Mouse (Mus musculus): Measurements from ENCODE around the gene Ube2r2. TPM values are rescaled to one million over a fixed set of nuclear protein-coding genes. Genes with fewer than 3 reads are reported as not detected.

The Ube2r2 gene
- polyA plus RNA-seq, 1 experiment: 130 TPM

GRCm38 (mm10) chr4:41202135-41202534 is 66.6 kb downstream of the Ube2r2 start:
- H3K27me3 ChIP-seq (ENCODE audit: control insufficient read depth, insufficient read depth, low read length, poor library complexity, severe bottlenecking): no peaks in the 10 kb centered on the region
- H3K9me3 ChIP-seq (replicated peaks; ENCODE audit: control insufficient read depth, insufficient read depth, low read length, poor library complexity, severe bottlenecking): no peaks in the 10 kb centered on the region
- no peak overlapping the region for H3K27ac ChIP-seq (ENCODE audit: insufficient read depth, low read length)
- H3K36me3 ChIP-seq (ENCODE audit: control insufficient read depth, insufficient read depth, low read length, poor library complexity, severe bottlenecking): peaks cover 82% of the 10 kb centered on the region
- H3K4me3 ChIP-seq (ENCODE audit: low read depth, low read length): no peak overlapping the region
- H3K9ac ChIP-seq (ENCODE audit: low read depth, poor library complexity, severe bottlenecking): no peak overlapping the region
- H3K4me1 ChIP-seq (ENCODE audit: control insufficient read depth, insufficient read depth, low read length): peaks cover 1% of the 10 kb centered on the region
- TF ChIP-seq POLR2A (IDR thresholded peaks at IDR 0.05; ENCODE audit: insufficient read depth, low read length) (no peak), EP300 (IDR thresholded peaks at IDR 0.05; ENCODE audit: insufficient read depth, low read depth, low read length) (no peak), CTCF (IDR thresholded peaks at IDR 0.05; ENCODE audit: low read depth, low read length) (no peak)

DNA sequence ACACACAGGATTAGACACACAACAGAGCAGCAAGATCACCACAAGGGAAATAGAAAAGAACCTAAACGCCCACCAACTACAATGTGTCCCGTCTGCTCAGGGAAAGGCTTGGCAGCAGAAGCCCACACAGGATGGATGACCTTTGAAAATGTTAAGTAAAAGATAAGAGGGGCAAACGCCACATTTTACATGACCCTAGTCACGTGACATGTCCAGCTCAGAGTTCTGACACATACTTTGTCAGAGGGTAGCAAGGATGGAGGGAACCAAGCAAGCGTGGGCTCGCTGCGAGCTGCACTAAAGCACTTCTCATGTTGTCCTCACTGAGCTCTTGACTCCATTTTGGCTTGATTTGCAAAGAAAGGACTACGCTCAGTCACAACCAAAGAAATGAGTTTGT is 70.2 kb downstream of the Ube2r2 start:
- peaks cover 87% of the 10 kb centered on the region for H3K36me3 ChIP-seq (ENCODE audit: control insufficient read depth, insufficient read depth, low read length, poor library complexity, severe bottlenecking)
- no peaks in the 10 kb centered on the region for H3K27me3 ChIP-seq (ENCODE audit: control insufficient read depth, insufficient read depth, low read length, poor library complexity, severe bottlenecking)
- H3K27ac ChIP-seq (ENCODE audit: insufficient read depth, low read length): no peak overlapping the region; the same call in 1 of the 2 replicates
- peaks cover 1% of the 10 kb centered on the region for H3K4me1 ChIP-seq (ENCODE audit: control insufficient read depth, insufficient read depth, low read length)
- TF ChIP-seq EP300 (IDR thresholded peaks at IDR 0.05; ENCODE audit: insufficient read depth, low read depth, low read length) (no peak), POLR2A (IDR thresholded peaks at IDR 0.05; ENCODE audit: insufficient read depth, low read length) (no peak), CTCF (IDR thresholded peaks at IDR 0.05; ENCODE audit: low read depth, low read length) (no peak)
- H3K9ac ChIP-seq (ENCODE audit: low read depth, poor library complexity, severe bottlenecking): no peak overlapping the region
- no peak overlapping the region for H3K4me3 ChIP-seq (ENCODE audit: low read depth, low read length)
- H3K9me3 ChIP-seq (replicated peaks; ENCODE audit: control insufficient read depth, insufficient read depth, low read length, poor library complexity, severe bottlenecking): no peaks in the 10 kb centered on the region

- Histone ChIP-seq H3K9ac (ENCODE audit: low read depth, poor library complexity, severe bottlenecking) (no peak overlapping the region), H3K36me3 (ENCODE audit: control insufficient read depth, insufficient read depth, low read length, poor library complexity, severe bottlenecking) (peaks cover 80% of the 10 kb centered on the region), H3K27me3 (ENCODE audit: control insufficient read depth, insufficient read depth, low read length, poor library complexity, severe bottlenecking) (no peaks in the 10 kb centered on the region), H3K27ac (ENCODE audit: insufficient read depth, low read length) (no peak overlapping the region), H3K4me1 (ENCODE audit: control insufficient read depth, insufficient read depth, low read length) (peaks cover 1% of the 10 kb centered on the region), H3K9me3 (replicated peaks; ENCODE audit: control insufficient read depth, insufficient read depth, low read length, poor library complexity, severe bottlenecking) (no peaks in the 10 kb centered on the region), H3K4me3 (ENCODE audit: low read depth, low read length) (no peak overlapping the region)
- TF ChIP-seq EP300 (IDR thresholded peaks at IDR 0.05; ENCODE audit: insufficient read depth, low read depth, low read length) (no peak), CTCF (IDR thresholded peaks at IDR 0.05; ENCODE audit: low read depth, low read length) (no peak), POLR2A (IDR thresholded peaks at IDR 0.05; ENCODE audit: insufficient read depth, low read length) (no peak)
These were observed 72.5 kb downstream of the Ube2r2 start for GRCm38 (mm10) chr4:41208050-41208449.

GRCm38 (mm10) chr4:41225412-41225811 is 89.9 kb downstream of the Ube2r2 start:
- H3K9me3 ChIP-seq (replicated peaks; ENCODE audit: control insufficient read depth, insufficient read depth, low read length, poor library complexity, severe bottlenecking): no peaks in the 10 kb centered on the region
- H3K4me3 ChIP-seq (ENCODE audit: low read depth, low read length): no peak overlapping the region
- H3K27me3 ChIP-seq (ENCODE audit: control insufficient read depth, insufficient read depth, low read length, poor library complexity, severe bottlenecking): no peaks in the 10 kb centered on the region
- no peak overlapping the region for H3K9ac ChIP-seq (ENCODE audit: low read depth, poor library complexity, severe bottlenecking)
- no peak overlapping the region for H3K27ac ChIP-seq (ENCODE audit: insufficient read depth, low read length)
- no peaks in the 10 kb centered on the region for H3K4me1 ChIP-seq (ENCODE audit: control insufficient read depth, insufficient read depth, low read length)
- no peak for TF ChIP-seq CTCF (IDR thresholded peaks at IDR 0.05; ENCODE audit: low read depth, low read length)
- TF ChIP-seq POLR2A (IDR thresholded peaks at IDR 0.05; ENCODE audit: insufficient read depth, low read length): no peak
- TF ChIP-seq EP300 (IDR thresholded peaks at IDR 0.05; ENCODE audit: insufficient read depth, low read depth, low read length): no peak
- H3K36me3 ChIP-seq (ENCODE audit: control insufficient read depth, insufficient read depth, low read length, poor library complexity, severe bottlenecking): peaks cover 88% of the 10 kb centered on the region

GRCm38 (mm10) chr4:41226351-41226750 is 90.8 kb downstream of the Ube2r2 start:
- peaks cover 80% of the 10 kb centered on the region for H3K36me3 ChIP-seq (ENCODE audit: control insufficient read depth, insufficient read depth, low read length, poor library complexity, severe bottlenecking)
- H3K9ac ChIP-seq (ENCODE audit: low read depth, poor library complexity, severe bottlenecking): no peak overlapping the region

DNA sequence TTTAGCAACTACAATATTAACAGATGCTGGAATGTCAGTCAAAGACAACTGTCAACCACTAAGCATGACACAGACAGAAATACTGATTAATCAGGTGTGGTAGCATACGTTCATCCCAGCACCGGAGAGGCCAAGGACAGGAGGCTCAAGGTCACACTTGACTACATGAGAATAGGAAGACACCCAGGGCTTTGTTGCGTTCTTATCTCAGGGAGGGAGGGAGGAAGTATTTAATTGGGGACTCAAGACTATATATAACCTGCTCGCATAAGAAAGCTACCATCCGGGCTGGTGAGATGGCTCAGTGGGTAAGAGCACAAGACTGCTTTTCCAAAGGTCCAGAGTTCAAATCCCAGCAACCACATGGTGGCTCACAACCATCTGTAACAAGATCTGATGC is 100.1 kb downstream of the Ube2r2 start:
- TF ChIP-seq CTCF (IDR thresholded peaks at IDR 0.05; ENCODE audit: low read depth, low read length) (no peak), POLR2A (IDR thresholded peaks at IDR 0.05; ENCODE audit: insufficient read depth, low read length) (no peak), EP300 (IDR thresholded peaks at IDR 0.05; ENCODE audit: insufficient read depth, low read depth, low read length) (no peak)
- peaks cover 2% of the 10 kb centered on the region for H3K4me1 ChIP-seq (ENCODE audit: control insufficient read depth, insufficient read depth, low read length)
- no peaks in the 10 kb centered on the region for H3K27me3 ChIP-seq (ENCODE audit: control insufficient read depth, insufficient read depth, low read length, poor library complexity, severe bottlenecking)
- H3K36me3 ChIP-seq (ENCODE audit: control insufficient read depth, insufficient read depth, low read length, poor library complexity, severe bottlenecking): peaks cover 42% of the 10 kb centered on the region
- no peak overlapping the region for H3K27ac ChIP-seq (ENCODE audit: insufficient read depth, low read length)
- H3K9ac ChIP-seq (ENCODE audit: low read depth, poor library complexity, severe bottlenecking): no peak overlapping the region
- H3K4me3 ChIP-seq (ENCODE audit: low read depth, low read length): no peak overlapping the region
- no peaks in the 10 kb centered on the region for H3K9me3 ChIP-seq (replicated peaks; ENCODE audit: control insufficient read depth, insufficient read depth, low read length, poor library complexity, severe bottlenecking)

More at GRCm38 (mm10) chr4:41226351-41226750, 90.8 kb downstream of the Ube2r2 start:
- Histone ChIP-seq H3K27me3 (ENCODE audit: control insufficient read depth, insufficient read depth, low read length, poor library complexity, severe bottlenecking) (no peaks in the 10 kb centered on the region), H3K4me3 (ENCODE audit: low read depth, low read length) (no peak overlapping the region), H3K9me3 (replicated peaks; ENCODE audit: control insufficient read depth, insufficient read depth, low read length, poor library complexity, severe bottlenecking) (no peaks in the 10 kb centered on the region), H3K27ac (ENCODE audit: insufficient read depth, low read length) (no peak overlapping the region), H3K4me1 (ENCODE audit: control insufficient read depth, insufficient read depth, low read length) (no peaks in the 10 kb centered on the region)
- TF ChIP-seq EP300 (IDR thresholded peaks at IDR 0.05; ENCODE audit: insufficient read depth, low read depth, low read length): no peak
- no peak for TF ChIP-seq POLR2A (IDR thresholded peaks at IDR 0.05; ENCODE audit: insufficient read depth, low read length)
- no peak for TF ChIP-seq CTCF (IDR thresholded peaks at IDR 0.05; ENCODE audit: low read depth, low read length)
